Mouse (Mus musculus) stomach, postnatal 0 days (tissue): ENCODE data around the gene Cadm2.

ENCODE experiments used
- CTCF ChIP-seq: IDR thresholded peaks from 2 replicates; pipeline ENCODE4 v1.5.1; 2016; ENCODE audit warnings: antibody characterized with exemption, low read depth, mild to moderate bottlenecking, moderate library complexity
- EP300 ChIP-seq: optimal IDR thresholded peaks from 2 replicates; pipeline ENCODE3; 2016; ENCODE audit warnings: antibody characterized with exemption

DNA sequence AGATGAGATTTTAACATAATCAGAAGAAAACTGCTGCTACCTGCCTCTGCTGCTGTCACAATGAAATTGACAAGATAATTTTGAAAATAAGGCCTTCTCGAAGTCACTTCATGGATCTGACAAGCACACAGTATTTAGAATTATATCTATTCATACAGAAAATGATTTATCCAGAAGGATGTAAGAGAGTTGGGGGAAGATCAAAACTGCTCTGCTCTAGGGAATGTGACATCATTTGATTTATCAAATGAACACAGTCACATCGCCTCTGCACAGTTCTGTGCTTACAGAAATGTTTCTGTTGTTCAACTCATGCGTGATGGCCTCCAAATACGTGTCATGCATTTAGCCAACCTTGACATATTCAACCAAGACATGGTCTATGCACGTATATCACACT is 437.8 kb downstream of the Cadm2 start:
- TF ChIP-seq CTCF, result no peak
- TF ChIP-seq EP300, result no peak
